Mouse (Mus musculus) megakaryocyte, embryonic 14.5 days (primary cell): Measurements from ENCODE around the gene Gse1.

Experiments used
- FLI1 ChIP-seq: IDR thresholded peaks from 2 replicates; pipeline ENCODE4 v1.6.1; 2012; ENCODE audit warnings: low read length, inconsistent platforms, mixed read lengths
- GATA1 ChIP-seq: IDR thresholded peaks from 3 replicates; pipeline ENCODE4 v1.6.1; 2012; ENCODE audit warnings: mixed read lengths, low read length, inconsistent platforms, borderline replicate concordance

DNA sequence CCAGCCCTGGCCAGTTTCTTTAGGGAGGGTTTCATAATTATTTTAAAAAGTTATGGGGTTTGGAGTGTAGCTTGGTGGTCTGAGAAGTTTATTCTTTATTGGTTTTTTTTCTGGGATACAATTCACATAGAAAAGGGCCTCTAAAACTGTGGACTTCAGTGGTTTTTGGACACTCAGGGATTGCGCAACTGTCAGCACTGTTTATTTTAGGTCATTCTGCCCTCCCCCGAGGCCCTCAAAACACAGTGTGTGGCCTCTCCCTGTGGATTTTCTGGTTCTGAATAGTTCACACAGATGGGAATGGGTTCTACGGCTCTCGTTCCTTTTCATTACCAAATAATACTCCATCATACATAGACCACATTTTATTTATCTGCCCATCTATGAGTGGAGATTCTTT, 15.0 kb downstream of the Gse1 start:
- no peak for TF ChIP-seq FLI1
- TF ChIP-seq GATA1 = no peak
